Mouse (Mus musculus) erythroid progenitor cell, adult 5-6 weeks (primary cell): ENCODE results near the gene Lypd6. TPM values are rescaled to one million over a fixed set of nuclear protein-coding genes. Genes with fewer than 3 reads are reported as not detected.

ENCODE experiments used
- ATAC-seq: replicated peaks from 2 replicates; pipeline ENCODE4 v1.8.0; 2016; ENCODE audit warnings: moderate number of reproducible peaks, mild to moderate bottlenecking, moderate TSS enrichment, inconsistent platforms; ENCODE audit not compliant: poor library complexity, low FRiP score, severe bottlenecking
- total RNA-seq, 2 experiments: library from RNA; stranded (forward) in 1 of 2; stranded (reverse) in 1 of 2; fragments of 150-400 nt in 1 of 2; fragments of 186-747, 209-891 nt in 1 of 2; gene quantifications; 2 replicates each; pipeline versions ENCODE4 v1.2.3 to v1.2.4; 2015 to 2017; ENCODE audit warnings: low replicate concordance in 2 of 2

Lypd6 gene
- total RNA-seq (2015; ENCODE audit: low replicate concordance) (not detected in 2 replicates), total RNA-seq (2017; ENCODE audit: low replicate concordance) (not detected in 2 replicates)

DNA sequence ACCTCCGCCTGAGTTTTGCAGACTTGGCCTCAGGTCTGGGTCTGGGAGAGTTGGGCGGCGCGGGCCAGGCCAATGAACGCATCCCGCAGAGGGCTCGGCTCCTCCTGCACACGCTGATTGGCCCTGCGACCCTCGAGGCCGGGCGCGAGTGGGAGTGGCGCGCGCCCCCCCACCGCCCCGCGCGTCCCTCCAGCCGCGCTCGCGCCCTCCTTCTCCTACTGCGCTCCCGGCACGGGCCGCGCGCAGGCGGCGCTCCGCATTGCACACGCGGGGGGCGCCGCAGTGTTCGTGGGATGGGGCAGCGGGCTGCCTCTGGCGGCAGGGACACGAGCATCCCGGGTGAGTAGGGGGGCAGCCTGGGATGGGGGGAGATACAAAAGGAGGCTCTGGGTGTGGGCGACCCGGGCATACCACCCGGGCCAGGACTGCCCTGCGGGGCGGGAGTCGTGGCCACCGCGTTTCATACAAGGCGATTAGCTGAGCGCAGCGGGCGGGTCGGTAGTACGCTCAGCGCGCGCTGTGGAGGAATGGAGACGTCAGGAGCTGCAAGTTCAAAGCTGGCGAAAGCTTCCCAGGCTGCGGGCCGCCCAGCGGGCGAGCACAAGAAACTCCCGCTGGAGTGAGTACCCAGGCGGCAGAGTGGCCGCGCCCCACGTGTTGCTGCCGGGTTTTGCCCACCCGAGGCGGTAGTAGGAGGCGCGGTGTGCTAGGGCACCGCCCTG is at the start of gene Lypd6:
Gene Lypd6, plus strand, starts transcription at position 184 of the 722 bp plus-strand sequence.
- no peak for ATAC-seq

DNA sequence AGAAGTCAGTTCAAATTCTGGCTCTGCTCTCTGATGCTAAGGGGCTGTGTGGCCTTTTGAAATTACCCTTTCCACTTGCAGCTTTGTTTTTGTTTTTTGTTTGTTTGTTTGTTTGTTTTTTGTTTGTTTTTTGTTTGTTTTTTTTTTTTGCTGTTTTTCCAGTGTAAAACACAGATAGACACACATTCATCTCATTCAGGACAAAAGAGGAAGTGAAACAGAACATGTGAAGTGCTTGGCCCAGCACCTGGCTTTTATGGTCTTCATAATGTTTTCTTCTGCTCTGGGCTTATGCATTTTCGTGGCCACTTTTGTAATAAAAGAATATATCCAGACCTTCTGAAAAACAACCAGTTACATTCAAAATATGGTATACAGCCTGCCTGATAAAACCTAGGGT is 46.8 kb upstream of the Lypd6 start:
- no peak for ATAC-seq

DNA sequence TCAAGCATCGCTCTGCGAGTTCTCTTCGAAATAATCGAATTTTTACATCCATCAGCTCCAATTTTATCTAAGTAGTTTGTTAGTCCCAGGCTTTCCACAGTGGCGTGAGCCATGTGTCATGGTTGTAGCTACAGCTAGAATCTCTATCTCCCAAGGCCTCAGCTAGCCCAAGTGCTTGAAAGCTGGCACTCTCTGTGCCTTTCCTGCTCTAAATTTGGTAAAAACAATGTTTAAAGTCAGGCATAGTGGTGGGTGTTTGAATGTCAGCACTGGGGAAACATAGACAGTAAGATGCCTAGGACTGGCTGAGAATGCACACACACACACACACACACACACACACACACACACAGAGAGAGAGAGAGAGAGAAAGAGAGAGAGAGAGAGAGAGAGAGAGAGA is 40.7 kb upstream of the Lypd6 start:
- ATAC-seq: no peak

DNA sequence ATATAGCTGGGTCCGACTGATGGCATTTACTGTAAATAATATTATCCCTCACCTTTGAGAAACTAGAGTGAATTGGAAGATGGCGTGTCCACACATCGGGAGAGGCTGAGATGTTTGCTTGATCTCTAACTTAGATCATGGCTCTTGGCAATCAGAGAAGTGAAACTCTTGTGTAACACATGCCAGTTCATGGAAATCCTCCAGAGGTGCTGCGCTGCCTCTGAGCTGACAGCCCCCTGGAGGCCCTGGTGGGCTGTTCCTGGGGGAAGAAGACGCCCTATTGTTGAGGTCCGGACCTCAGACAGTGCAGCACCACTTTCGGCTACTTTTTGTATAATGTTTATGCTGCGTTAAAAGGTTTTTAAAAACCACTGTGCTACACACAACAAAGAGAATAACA is 37.3 kb upstream of the Lypd6 start:
- no peak for ATAC-seq

DNA sequence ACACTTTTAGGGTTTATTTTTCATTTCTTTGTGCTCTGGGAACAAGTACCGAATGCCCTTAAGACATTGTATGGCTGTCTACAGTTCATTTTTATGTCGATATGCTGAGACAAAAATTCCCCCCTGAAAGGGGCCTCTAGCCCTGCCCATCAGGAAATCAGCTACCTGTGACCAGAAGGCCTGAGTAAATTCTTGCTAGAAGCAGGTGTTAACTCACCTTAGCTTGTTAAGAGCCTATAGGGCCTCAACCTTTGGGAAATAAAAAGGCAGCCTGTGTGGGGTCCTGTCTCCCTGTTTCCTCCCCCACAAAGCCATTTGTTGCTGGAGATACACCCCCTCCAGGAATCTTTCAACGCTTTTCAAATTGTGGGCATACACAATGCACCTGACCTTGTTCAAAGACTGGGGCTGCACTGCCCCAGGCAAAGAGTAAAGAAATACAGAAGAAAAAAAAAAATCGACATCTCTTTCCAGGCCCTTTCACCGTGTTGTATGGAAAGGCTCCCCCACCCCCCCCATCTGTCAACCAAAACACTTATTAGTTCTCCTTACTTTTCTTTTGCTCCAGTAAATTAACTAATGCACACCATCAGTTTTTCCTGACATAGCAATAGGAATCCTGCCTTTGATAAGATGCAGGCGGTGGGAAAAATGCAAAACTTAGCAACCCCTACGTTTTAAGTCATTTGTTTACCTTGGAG is 21.9 kb upstream of the Lypd6 start:
- no peak for ATAC-seq

DNA sequence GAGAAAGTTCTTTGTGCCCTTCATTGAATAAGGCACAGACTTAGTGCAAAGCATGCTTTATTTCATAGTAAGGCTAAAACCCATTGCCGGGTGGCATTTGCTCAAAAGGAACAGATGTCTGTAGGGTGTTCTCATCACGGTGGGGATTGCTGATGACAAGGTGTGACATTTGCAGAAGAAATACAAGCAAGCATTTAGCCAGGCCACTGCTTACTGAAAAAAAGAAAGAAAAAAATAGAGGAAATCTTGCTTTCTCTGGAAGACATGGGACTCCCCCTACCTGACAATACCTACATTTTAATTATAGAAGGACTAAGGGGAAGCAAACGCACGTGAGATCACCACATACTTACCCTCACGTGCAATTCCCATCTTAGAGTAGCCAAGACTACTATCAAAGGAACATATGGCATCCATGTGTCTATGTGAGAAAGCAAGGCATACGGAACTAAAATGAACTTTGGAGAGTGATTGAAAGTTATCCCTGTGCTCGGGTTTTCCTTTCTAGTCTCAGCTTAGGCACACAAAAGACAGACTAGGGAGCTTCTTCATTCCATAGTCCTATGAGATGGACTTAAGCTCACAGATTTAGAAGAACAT is 21.3 kb upstream of the Lypd6 start:
- ATAC-seq: no peak

DNA sequence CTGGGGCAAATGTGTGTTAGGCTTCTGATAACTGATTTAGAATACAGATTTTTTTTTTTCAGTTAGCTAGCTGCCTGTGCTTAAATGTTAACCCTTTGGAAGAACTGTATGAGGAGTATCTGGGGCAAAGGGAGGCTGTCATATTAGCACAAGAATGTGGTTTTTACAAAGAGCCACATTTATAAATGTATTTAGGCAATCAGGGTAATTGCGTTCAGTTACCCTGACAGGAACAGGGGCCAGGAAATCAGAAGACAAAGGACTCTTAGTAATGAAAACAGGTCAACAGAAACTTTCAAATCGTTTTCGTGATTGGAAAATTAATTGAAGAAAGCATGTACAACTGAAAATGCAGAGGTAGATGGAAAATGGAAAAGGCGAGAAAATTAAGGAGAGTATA is 20.4 kb upstream of the Lypd6 start:
- no peak for ATAC-seq

DNA sequence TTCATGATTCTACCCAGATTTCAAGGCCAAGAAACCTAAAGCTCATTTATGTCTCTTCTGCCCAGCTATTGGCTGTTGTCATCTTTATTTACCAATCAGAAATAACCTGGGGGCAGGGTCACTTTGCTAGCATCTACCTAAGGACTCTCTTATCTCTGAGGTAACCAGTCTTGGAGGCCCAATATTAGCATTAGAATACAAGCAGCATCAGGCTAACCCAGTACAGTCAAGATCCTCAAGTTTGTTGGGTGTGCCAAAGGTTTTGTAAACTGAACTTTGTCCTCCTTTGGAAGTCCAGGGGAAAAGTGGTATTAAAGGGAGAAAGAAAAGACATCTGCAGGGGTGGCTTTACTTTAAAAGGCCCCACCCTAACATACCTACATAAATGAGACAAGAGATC is 17.8 kb upstream of the Lypd6 start:
- ATAC-seq: no peak

DNA sequence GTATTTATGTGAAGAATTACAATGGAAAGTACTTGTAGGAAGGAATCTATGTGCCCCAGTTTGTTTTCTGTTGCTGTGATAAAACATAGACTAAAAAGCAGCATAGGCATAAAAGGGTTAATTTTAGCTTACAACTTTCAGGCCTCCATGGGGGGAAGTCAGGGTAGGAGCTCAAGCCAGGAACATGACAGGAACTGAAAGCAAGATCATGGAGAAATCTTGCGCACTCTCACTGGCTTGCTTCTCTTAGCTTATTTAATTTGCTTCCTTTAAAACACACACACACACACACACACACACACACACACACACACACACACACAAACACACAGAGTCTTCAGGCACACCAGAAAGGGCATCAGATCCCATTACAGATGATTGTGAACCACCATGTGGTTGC is 12.3 kb upstream of the Lypd6 start:
- ATAC-seq: no peak

DNA sequence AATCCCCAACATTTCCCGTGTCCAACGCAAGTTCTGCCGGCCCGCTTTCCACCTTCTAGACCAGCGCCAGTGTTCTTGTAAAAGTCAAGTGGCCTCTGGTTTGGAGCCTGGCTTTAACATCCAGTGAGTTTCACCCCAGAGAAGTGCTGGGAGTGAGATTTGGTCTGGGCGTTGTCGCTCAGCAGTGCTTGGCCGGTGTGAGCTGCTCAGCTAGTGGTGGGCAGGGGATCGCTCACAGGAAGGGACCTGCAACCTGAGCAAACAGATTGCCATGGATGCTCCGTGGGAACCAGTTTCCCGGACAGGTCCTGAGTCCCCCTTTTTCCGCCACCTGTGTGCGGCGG is 355 bp upstream of the Lypd6 start:
- ATAC-seq: no peak

DNA sequence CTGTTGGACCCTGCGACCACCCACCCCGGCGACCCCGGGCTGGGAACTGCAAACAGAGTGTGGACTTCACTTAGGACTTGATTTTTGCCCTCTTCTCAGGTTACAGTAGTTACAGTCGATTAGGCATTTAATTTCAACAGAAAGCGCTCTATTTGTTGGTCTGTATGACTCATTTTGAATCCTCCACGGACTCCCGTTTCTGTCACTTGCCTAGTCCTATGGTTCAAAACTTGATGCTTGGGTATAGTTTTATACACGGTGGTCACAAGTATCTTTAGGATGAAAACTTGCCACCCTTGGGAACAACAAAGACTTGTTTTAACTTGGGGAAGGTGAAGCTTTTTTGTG is 713 bp downstream of the Lypd6 start:
- ATAC-seq: no peak

DNA sequence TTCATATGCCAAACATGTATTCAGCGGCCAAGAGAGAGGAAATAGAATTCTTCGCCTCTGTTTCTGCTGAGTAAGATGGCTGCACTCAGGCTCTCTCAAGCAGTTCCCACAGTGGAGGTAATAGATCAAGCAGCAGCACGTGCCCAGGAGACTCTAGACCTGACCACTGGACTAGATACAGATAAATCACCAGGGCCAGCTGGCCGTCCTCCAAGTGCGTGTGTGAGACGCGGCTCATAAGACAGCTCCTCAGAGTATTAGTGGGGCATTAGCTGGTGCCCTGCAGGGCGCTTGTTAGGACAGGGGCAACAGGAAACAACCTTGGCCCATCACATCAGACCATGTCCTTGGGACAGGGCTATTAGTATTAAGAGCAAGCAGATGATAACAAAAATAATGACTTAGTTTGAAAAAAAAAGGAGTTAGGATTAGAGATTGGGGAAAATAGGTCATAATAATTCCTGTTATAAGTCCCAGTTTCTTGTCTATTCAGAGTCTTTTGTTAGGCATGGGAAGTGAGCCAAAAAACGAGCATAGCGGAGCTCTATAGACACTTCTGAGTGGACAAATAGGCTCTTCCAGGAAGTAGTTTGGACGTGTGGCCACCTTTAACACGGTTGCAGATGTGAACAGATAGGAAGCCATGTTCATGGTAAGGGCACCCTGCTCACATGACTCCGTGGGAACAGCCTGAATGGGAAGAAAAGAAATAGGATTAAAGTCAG is 3.5 kb downstream of the Lypd6 start:
- ATAC-seq: no peak

DNA sequence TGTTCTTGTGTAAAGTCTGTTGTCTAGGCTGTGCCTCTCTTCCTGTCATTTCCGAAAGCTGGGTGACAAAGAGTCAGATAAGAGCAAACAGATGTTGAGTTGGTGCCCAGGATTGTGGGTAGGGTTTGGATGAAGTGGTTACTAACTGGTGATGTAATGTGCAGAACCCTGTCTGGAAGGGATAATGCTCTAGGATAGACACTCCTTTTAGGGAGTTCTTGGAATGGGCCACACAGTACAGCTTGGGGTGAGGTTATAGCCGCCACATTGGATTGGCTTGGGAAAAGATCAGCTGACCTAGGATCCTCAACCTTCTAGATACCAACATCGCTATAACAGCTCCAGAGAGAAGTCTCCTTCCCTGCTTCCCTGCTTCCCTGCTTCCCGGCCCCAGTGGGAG is 5.9 kb downstream of the Lypd6 start:
- ATAC-seq: no peak

DNA sequence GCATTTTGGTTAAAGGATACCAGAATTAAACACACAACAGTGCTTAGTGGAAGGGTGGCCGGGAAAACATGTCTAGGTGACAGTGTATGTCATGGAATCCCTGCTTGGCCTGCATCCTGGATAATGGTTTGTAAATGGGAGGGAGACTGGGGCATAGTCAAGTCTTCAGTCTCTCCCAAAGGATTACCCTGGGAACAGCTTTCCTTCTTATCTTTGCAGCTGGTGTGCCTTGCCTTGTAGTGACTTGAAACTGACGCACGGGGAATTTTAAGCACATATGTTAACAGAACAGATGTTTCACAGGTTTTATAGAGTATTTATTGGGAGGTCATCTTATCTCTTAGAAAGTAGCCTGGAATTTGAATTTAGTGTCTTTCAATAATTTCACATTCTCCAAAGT is 18.5 kb downstream of the Lypd6 start:
- ATAC-seq: no peak

DNA sequence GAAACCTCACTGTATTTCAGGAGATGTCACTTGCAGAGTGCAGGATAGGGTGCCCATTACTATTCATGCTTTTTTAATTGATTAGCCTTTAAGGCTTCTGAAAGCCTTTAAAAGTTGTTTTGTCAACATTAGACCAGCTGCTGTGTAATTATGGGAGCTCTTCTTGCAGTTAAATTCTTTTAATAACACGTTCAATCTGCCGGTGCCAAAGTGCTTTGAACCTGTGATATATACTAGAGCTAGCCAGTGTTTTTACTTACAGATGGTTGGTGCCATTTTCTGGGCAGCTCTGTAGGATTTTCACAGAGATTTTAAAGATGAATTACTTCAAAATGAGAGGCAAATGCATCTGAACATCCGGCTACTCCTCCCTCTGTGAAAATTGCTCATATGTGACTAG is 21.5 kb downstream of the Lypd6 start:
- no peak for ATAC-seq

DNA sequence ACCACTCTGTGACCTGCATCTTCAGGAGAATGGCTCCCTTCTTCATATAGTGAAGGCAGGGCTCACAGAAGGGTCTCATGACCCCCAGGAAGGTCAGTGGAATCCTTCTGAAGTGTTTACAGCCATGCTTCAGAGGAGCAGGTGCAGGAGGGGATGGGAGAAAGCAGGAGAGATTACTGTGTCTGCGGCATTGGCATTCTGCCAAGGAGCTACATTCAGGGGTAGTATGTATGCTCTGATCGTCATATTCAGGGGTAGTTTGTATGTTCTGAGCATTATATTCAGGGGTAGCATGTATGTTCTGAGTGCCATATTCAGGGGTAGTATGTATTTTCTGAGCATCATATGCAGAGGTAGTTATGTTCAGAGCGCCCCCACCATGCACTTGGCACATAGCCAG is 30.1 kb downstream of the Lypd6 start:
- ATAC-seq: no peak

DNA sequence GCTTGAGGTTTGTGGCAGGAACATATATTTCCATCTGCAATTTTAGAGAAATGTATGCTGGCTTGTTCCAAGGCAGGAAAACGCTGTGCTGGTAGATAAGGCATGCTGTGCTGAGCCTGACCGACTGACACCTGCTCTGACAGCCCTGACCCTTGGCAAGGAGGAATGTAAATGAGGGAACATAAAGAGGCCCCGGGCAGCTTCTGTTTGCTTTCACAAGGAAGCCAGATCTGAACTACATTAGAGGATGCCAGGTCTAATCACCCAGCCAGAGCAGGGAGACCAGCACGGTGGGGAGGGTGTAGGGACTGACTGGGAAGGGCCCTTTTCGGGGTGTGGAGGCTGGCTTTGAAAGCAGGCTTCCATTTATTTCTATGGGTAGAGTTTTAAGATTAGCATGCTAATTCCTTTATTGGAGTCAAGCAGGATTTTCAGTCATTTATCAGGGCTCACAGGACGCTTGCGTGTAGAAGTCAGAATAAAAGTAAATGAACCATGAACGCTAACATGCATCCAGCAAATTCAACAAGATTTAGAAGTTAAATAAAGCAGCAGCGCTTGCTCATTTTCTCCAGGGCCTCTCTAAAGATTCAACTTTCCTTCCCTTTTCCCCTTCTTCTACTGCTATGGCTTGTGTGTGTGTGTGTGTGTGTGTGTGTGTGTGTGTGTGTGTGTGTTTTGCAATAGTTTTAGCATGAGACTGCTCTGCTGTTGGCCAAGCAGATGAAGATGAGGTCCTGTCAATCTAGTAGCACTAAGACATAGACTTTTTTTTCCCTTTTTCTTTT is 34.3 kb downstream of the Lypd6 start:
- no peak for ATAC-seq

DNA sequence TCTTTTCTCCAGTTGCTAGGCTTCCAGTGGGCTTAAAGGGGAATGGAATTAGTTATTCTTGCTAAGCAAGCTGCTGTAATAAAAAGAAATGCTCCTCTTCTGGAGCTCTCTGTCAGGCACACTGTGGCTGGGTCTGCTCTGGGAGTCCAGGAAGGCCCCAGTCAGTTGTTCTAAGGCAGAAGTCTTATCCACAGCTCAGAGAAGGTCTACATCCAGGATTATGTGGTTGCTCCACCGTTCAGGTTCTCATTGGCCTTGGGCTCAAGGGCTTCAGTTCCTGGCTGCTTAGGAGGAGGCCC is 34.9 kb downstream of the Lypd6 start:
- no peak for ATAC-seq

DNA sequence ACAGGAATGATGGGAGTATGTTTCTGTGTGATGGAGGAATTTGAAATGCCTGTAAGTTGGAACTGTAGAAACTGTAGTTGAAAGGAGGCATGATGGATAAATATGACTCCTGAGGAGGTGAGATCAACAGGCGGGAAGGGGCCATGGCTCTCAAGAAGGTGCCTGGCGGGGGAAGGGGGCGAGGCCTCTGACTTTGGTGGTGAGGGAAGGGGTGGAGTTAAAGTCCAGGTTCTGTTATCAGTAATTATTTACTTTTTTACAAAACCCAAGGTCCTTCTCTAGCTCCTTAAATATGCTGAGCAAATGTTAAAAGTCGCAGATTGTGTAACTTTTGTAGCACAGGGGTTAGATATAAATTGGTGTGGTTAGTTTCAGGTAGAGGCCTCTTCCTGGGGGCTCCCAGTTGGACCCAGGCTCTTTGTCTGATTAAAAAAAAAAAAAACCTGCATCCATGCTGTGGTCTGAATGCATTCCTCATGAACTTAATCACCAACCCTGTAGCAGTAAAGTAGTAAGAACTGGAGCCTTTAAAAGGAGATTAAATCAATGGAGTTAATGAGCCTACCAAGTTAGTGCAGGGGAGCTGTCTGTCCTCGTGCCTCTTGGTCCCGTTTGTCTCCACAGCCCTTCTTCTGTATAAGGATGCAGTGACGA is 37.7 kb downstream of the Lypd6 start:
- ATAC-seq: no peak

DNA sequence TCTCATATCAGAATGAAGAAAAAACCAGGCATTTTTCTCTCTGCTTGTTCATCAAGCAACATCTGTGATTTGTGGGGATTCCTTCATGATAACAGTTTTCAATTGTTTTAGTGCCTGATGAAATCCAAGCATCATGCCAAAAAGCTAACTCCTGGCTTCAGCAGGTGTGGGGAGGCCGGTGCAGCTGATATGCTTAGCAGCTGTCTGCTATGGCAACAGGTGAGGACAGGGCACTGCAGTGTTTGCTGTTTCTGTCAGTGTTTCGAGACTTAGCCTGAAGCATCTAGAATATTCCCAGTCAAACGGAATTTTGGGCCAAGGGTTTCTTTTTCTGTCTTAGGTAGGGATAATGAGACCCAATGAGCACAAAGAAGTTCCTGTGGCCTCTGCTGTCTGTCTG is 39.4 kb downstream of the Lypd6 start:
- no peak for ATAC-seq
